Comparison of ENCODE assay signal across 8 mouse cellular contexts in genomic region chr14:30548131-30548720, GRCm38 (mm10). TPM values are rescaled to one million over a fixed set of nuclear protein-coding genes. Genes with fewer than 3 reads are reported as not detected.
DNase-seq lines count a peak whose midpoint lies in the region; ATAC-seq and TF ChIP-seq lines count a peak whose summit lies in the region.

Gene Tkt, plus strand, starts transcription at chr14:30548359.

- peak within 1 kb of the TSS; percentile 89 for H3K9ac ChIP-seq in kidney, embryonic 14.5 days (ENCODE audit: low read depth, low read length)
- H3K9ac ChIP-seq in limb, embryonic 14.5 days (ENCODE audit: low read depth, low read length, severe bottlenecking): peak within 1 kb of the TSS; percentile 75
- H3K9ac ChIP-seq in midbrain, embryonic 14.5 days (replicated peaks; ENCODE audit: low read length): peak within 1 kb of the TSS; percentile 93
- peak within 1 kb of the TSS; percentile 90 for H3K9ac ChIP-seq in stomach, postnatal 0 days (ENCODE audit: low read length)

- H3K4me3 ChIP-seq in C2C12 (ENCODE audit: insufficient read depth, poor library complexity, severe bottlenecking): peak within 1 kb of the TSS; percentile 69
- H3K4me3 ChIP-seq in bone marrow macrophage, adult 2 months (ENCODE audit: insufficient read depth, low read length): peak within 1 kb of the TSS; percentile 99
- peak within 1 kb of the TSS; percentile 89 for H3K4me3 ChIP-seq in heart, embryonic 10.5 days
- peak within 1 kb of the TSS; percentile 76 for H3K4me3 ChIP-seq in kidney, embryonic 14.5 days (ENCODE audit: low read length)
- H3K4me3 ChIP-seq in limb, embryonic 14.5 days (replicated peaks; ENCODE audit: low read length): peak within 1 kb of the TSS; percentile 84
- peak within 1 kb of the TSS; percentile 80 for H3K4me3 ChIP-seq in midbrain, embryonic 14.5 days (replicated peaks; ENCODE audit: low read depth, low read length)
- H3K4me3 ChIP-seq in stomach, postnatal 0 days (ENCODE audit: low read depth, low read length): peak within 1 kb of the TSS; percentile 78

- peak within 1 kb of the TSS; percentile 81 for H3K4me2 ChIP-seq in kidney, embryonic 14.5 days (replicated peaks; ENCODE audit: low read depth, low read length)
- peak within 1 kb of the TSS; percentile 81 for H3K4me2 ChIP-seq in limb, embryonic 14.5 days (replicated peaks; ENCODE audit: low read depth, low read length, severe bottlenecking)
- peak within 1 kb of the TSS; percentile 90 for H3K4me2 ChIP-seq in midbrain, embryonic 14.5 days (ENCODE audit: low read length)
- peak within 1 kb of the TSS; percentile 88 for H3K4me2 ChIP-seq in stomach, postnatal 0 days (replicated peaks; ENCODE audit: low read depth)

- H3K79me2 ChIP-seq in C2C12 (ENCODE audit: control insufficient read depth, insufficient read depth): peaks cover 42% of the 10 kb centered on the region

- no peaks in the 10 kb centered on the region for H3K27me3 ChIP-seq in C2C12 (ENCODE audit: control insufficient read depth, insufficient read depth, insufficient read length)
- H3K27me3 ChIP-seq in heart, embryonic 10.5 days (ENCODE audit: insufficient read depth, poor library complexity, severe bottlenecking): 0 out of 2 replicates have a peak, but pooled peaks cover 3% of the 10 kb centered on the region
- H3K27me3 ChIP-seq in kidney, embryonic 14.5 days (ENCODE audit: control insufficient read depth, insufficient read depth, low read length): no peaks in the 10 kb centered on the region
- H3K27me3 ChIP-seq in limb, embryonic 14.5 days (ENCODE audit: control insufficient read depth, insufficient read depth, low read length): no peaks in the 10 kb centered on the region
- H3K27me3 ChIP-seq in midbrain, embryonic 14.5 days (ENCODE audit: control insufficient read depth, insufficient read depth, low read length): no peaks in the 10 kb centered on the region
- no peaks in the 10 kb centered on the region for H3K27me3 ChIP-seq in stomach, postnatal 0 days (ENCODE audit: control insufficient read depth, insufficient read depth, low read length)

- H3K4me1 ChIP-seq in bone marrow macrophage, adult 2 months (ENCODE audit: control insufficient read depth, insufficient read depth, low read length): peaks cover 29% of the 10 kb centered on the region
- peaks cover 52% of the 10 kb centered on the region for H3K4me1 ChIP-seq in heart, embryonic 10.5 days
- peaks cover 25% of the 10 kb centered on the region for H3K4me1 ChIP-seq in kidney, embryonic 14.5 days (ENCODE audit: control insufficient read depth, insufficient read depth, low read length)
- H3K4me1 ChIP-seq in limb, embryonic 14.5 days (ENCODE audit: control insufficient read depth, insufficient read depth, low read length): peaks cover 26% of the 10 kb centered on the region
- peaks cover 31% of the 10 kb centered on the region for H3K4me1 ChIP-seq in midbrain, embryonic 14.5 days (ENCODE audit: control insufficient read depth, insufficient read depth, low read length)
- no peaks in the 10 kb centered on the region; the same call in 1 of the 2 replicates for H3K4me1 ChIP-seq in stomach, postnatal 0 days (replicated peaks; ENCODE audit: control insufficient read depth, insufficient read depth)

- WGBS in heart, embryonic 10.5 days: 27% methylated on average over 8 of the region's 8 CpGs
- WGBS in kidney, embryonic 14.5 days: 26% methylated on average over 8 of the region's 8 CpGs
- WGBS in limb, embryonic 14.5 days: 23% methylated on average over 8 of the region's 8 CpGs
- 27% methylated on average over 8 of the region's 8 CpGs for WGBS in midbrain, embryonic 14.5 days
- 27% methylated on average over 8 of the region's 8 CpGs for WGBS in stomach, postnatal 0 days

- H3K36me3 ChIP-seq in C2C12 (ENCODE audit: control insufficient read depth, insufficient read depth): peaks cover 13% of the 10 kb centered on the region
- H3K36me3 ChIP-seq in heart, embryonic 10.5 days: peaks cover 4% of the 10 kb centered on the region; the same call in 1 of the 2 replicates
- no peaks in the 10 kb centered on the region; the same call in 1 of the 2 replicates for H3K36me3 ChIP-seq in kidney, embryonic 14.5 days (ENCODE audit: control insufficient read depth, insufficient read depth, low read length)
- H3K36me3 ChIP-seq in limb, embryonic 14.5 days (ENCODE audit: control insufficient read depth, insufficient read depth, low read length): no peaks in the 10 kb centered on the region; the same call in 1 of the 2 replicates
- no peaks in the 10 kb centered on the region for H3K36me3 ChIP-seq in midbrain, embryonic 14.5 days (ENCODE audit: control insufficient read depth, insufficient read depth, low read length)
- no peaks in the 10 kb centered on the region for H3K36me3 ChIP-seq in stomach, postnatal 0 days (ENCODE audit: control insufficient read depth, insufficient read depth, low read length)

- no peak for TF ChIP-seq EP300 in stomach, postnatal 0 days (optimal IDR thresholded peaks at IDR 0.05)

- H3ac ChIP-seq in C2C12 (ENCODE audit: control insufficient read depth, insufficient read length, low read depth): peak within 1 kb of the TSS; percentile 96

- peak; percentile 7; the same call in 1 of the 2 replicates for ATAC-seq in kidney, embryonic 14.5 days (ENCODE audit: low FRiP score, low TSS enrichment)
- 0 out of 2 replicates have a peak, but pooled peaks have one; percentile 1 for ATAC-seq in limb, embryonic 14.5 days (ENCODE audit: low FRiP score, low read depth)
- peak; percentile 21 for ATAC-seq in midbrain, embryonic 14.5 days (ENCODE audit: low FRiP score, low TSS enrichment)
- peak; percentile 39 for ATAC-seq in stomach, postnatal 0 days (ENCODE audit: low FRiP score, low TSS enrichment)

- peak; percentile 43 for DNase-seq in fat pad, adult 2 months (ENCODE audit: extremely low read depth, low read depth, low spot score)
- DNase-seq in heart, embryonic 10.5 days (ENCODE audit: low spot score): no peak
- no peak for DNase-seq in limb, embryonic 14.5 days (ENCODE audit: low spot score)
- DNase-seq in midbrain, embryonic 14.5 days: peak; percentile 53
- DNase-seq in stomach, postnatal 0 days (ENCODE audit: low spot score): peak; percentile 80

- H3K9me3 ChIP-seq in heart, embryonic 10.5 days: no peaks in the 10 kb centered on the region
- no peaks in the 10 kb centered on the region for H3K9me3 ChIP-seq in kidney, embryonic 14.5 days (ENCODE audit: control insufficient read depth, low read length)
- no peaks in the 10 kb centered on the region for H3K9me3 ChIP-seq in limb, embryonic 14.5 days (ENCODE audit: control insufficient read depth, low read length)
- no peaks in the 10 kb centered on the region for H3K9me3 ChIP-seq in midbrain, embryonic 14.5 days (ENCODE audit: control insufficient read depth, low read length)
- no peaks in the 10 kb centered on the region for H3K9me3 ChIP-seq in stomach, postnatal 0 days (ENCODE audit: control insufficient read depth, low read length)

- peak within 1 kb of the TSS; percentile 94 for H3K27ac ChIP-seq in bone marrow macrophage, adult 2 months (ENCODE audit: insufficient read depth, low read depth, low read length)
- peak within 1 kb of the TSS; percentile 98 for H3K27ac ChIP-seq in heart, embryonic 10.5 days
- peak within 1 kb of the TSS; percentile 91 for H3K27ac ChIP-seq in kidney, embryonic 14.5 days (ENCODE audit: low read depth, low read length)
- H3K27ac ChIP-seq in limb, embryonic 14.5 days (replicated peaks; ENCODE audit: low read depth, low read length): peak within 1 kb of the TSS; percentile 88
- H3K27ac ChIP-seq in midbrain, embryonic 14.5 days (replicated peaks; ENCODE audit: low read depth, low read length): peak within 1 kb of the TSS; percentile 93
- H3K27ac ChIP-seq in stomach, postnatal 0 days (replicated peaks): peak within 1 kb of the TSS; percentile 97

- no peak for TF ChIP-seq POLR2A in bone marrow macrophage, adult 2 months (IDR thresholded peaks at IDR 0.05; ENCODE audit: borderline replicate concordance, low read depth, low read length)
- TF ChIP-seq POLR2A in limb, embryonic 14.5 days (IDR thresholded peaks at IDR 0.05; ENCODE audit: borderline replicate concordance, extremely low read depth, insufficient read depth, insufficient read length): no peak

- no peak for TF ChIP-seq CTCF in C2C12 (IDR thresholded peaks at IDR 0.05; ENCODE audit: control insufficient read depth, insufficient read depth, insufficient read length)
- TF ChIP-seq CTCF in bone marrow macrophage, adult 2 months (IDR thresholded peaks at IDR 0.05; ENCODE audit: low read depth, low read length): no peak
- no peak for TF ChIP-seq CTCF in stomach, postnatal 0 days (IDR thresholded peaks at IDR 0.05; ENCODE audit: low read depth)

- peaks cover 37% of the 10 kb centered on the region for H3K79me3 ChIP-seq in C2C12 (ENCODE audit: low read depth)

TF ChIP-seq in C2C12, 6 proteins besides CTCF, POLR2A, EP300 and RAD21:
- no peak for TF ChIP-seq MYOG (IDR thresholded peaks at IDR 0.05; ENCODE audit: control insufficient read depth, extremely low read depth, insufficient read length)
- no peak for TF ChIP-seq USF1 (IDR thresholded peaks at IDR 0.05; ENCODE audit: low read depth)
- no peak for TF ChIP-seq MAX (IDR thresholded peaks at IDR 0.05)
- no peak for TF ChIP-seq FOSL1 (IDR thresholded peaks at IDR 0.05; ENCODE audit: insufficient read depth, low read length, poor library complexity, severe bottlenecking)
- TF ChIP-seq MYOD1 (IDR thresholded peaks at IDR 0.05; ENCODE audit: control insufficient read depth, insufficient read length, low read depth): no peak
- TF ChIP-seq CEBPB (IDR thresholded peaks at IDR 0.05; ENCODE audit: low read depth): no peak

RNA-seq across cellular contexts. Expression of gene Tkt, which starts in this region (rescaled TPM):
- 86.5 TPM for polyA plus RNA-seq in C2C12 (2012; fragmentation: generic; extraction: Trizol)
- polyA plus RNA-seq in bone marrow macrophage, adult 2 months (2012; ENCODE audit: insufficient read depth, insufficient read length, missing spikeins): 305 and 412 TPM in 2 replicates
- polyA plus RNA-seq in heart, embryonic 10.5 days (2016; fragmentation: Nextera tagmentation; extraction: Ambion mirVana): 122 and 199 TPM in 2 replicates
- 94.0 and 174 TPM in 2 replicates for polyA plus RNA-seq in kidney, embryonic 14.5 days (2014; fragmentation: Nextera tagmentation; extraction: Ambion mirVana)
- 195 and 213 TPM in 2 replicates for polyA plus RNA-seq in limb, embryonic 14.5 days (2012; rRNA removed)
- polyA plus RNA-seq in limb, embryonic 14.5 days (2014; fragmentation: Nextera tagmentation; extraction: Ambion mirVana): 107 and 123 TPM in 2 replicates
- polyA plus RNA-seq in midbrain, embryonic 14.5 days (2014; fragmentation: Nextera tagmentation; extraction: Ambion mirVana): 94.2 and 166 TPM in 2 replicates
- 200 and 202 TPM in 2 replicates for polyA plus RNA-seq in stomach, postnatal 0 days (2015; fragmentation: Nextera tagmentation; extraction: Ambion mirVana)

Comparison
In these comparisons a context has a peak if more than half of its experiments do, and no peak if none do; other contexts are left out.
1. DNase-seq: peak in fat pad, adult 2 months (single experiment), midbrain, embryonic 14.5 days (single experiment) and stomach, postnatal 0 days (single experiment); none in heart, embryonic 10.5 days (single experiment) and limb, embryonic 14.5 days (single experiment).
2. Peak in every context shown above with its lines, with median percentiles within 50 percentile points of each other: H3K4me3 ChIP-seq, H3K27ac ChIP-seq, ATAC-seq, H3K4me2 ChIP-seq and H3K9ac ChIP-seq.